Mouse (Mus musculus) brain, embryonic 14.5 days (tissue): ENCODE measurements around the gene Ppp3ca.

Experiments
- CTCF ChIP-seq: fragments of 200-500 bp; IDR thresholded peaks from 2 replicates; pipeline ENCODE4 v1.5.1; 2012; ENCODE audit warnings: inconsistent platforms, mild to moderate bottlenecking, moderate library complexity, borderline replicate concordance; ENCODE audit not compliant: insufficient read depth, insufficient read length; ENCODE audit errors: extremely low read depth
- POLR2A ChIP-seq: fragments of 200-500 bp; IDR thresholded peaks from 2 replicates; pipeline ENCODE4 v1.6.1; 2012; ENCODE audit warnings: mild to moderate bottlenecking, inconsistent platforms, borderline replicate concordance; ENCODE audit not compliant: poor library complexity, insufficient read depth, insufficient read length, severe bottlenecking; ENCODE audit errors: extremely low read depth

GRCm38 (mm10) chr3:136749477-136749797 is 79.5 kb downstream of the Ppp3ca start:
- TF ChIP-seq POLR2A (no peak), CTCF (no peak)
